ENCODE assay signal across 21 mouse cellular contexts in the genomic region with DNA sequence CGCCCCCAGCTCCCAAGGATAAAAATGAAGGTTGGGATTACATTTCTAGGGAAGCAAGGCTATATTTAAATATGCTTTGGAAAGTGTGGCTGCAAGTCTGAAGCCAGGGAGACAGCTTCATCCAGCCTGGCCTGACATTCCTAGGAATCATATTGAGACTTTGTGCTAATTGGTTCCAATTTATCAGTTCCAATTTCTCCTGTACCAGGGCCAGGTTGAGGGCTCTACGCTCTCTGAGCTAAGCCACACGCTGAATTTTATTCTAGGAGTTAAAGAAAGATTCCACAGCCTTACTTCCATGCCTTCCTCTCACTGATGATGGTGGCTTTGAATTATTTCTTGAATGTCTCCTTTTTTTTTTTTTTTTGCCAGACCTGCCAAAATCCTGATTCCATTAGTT. TPM values are rescaled to one million over a fixed set of nuclear protein-coding genes. Genes with fewer than 3 reads are reported as not detected.
"Had no signal": no experiment of that assay in that cellular context is flagged by ENCODE, and none has a peak within 500 bp of the region (broad histone marks: within the 10 kb centered on the region; RNA-seq: fewer than 3 reads in every experiment).

No protein-coding gene starts in this region.

- H3K9ac ChIP-seq: kidney, embryonic 15.5 days; liver, embryonic 13.5 days; midbrain, embryonic 12.5 days; midbrain, embryonic 15.5 days had no signal

- DNase-seq: kidney, postnatal 10 days; kidney, postnatal 36 days; layer of hippocampus, postnatal 36 days; liver, embryonic 13.5 days; lung, adult 2 months; lung, postnatal 14 days; thymus, adult 18-20 months; thymus, postnatal 36 days had no signal

- H3K9me3 ChIP-seq: kidney, embryonic 15.5 days; liver, embryonic 13.5 days; midbrain, embryonic 12.5 days; midbrain, embryonic 15.5 days; neural tube, embryonic 13.5 days had no signal

- H3K4me3 ChIP-seq: kidney, embryonic 15.5 days; left cerebral cortex, adult 2 months; liver, embryonic 13.5 days; midbrain, embryonic 12.5 days; midbrain, embryonic 15.5 days; myocyte; neural tube, embryonic 13.5 days had no signal

- H3K4me1 ChIP-seq: liver, embryonic 13.5 days had no signal

- H3K27me3 ChIP-seq: kidney, embryonic 15.5 days; liver, embryonic 13.5 days; midbrain, embryonic 15.5 days had no signal

- H3K27ac ChIP-seq: kidney, embryonic 15.5 days; left cerebral cortex, adult 2 months; liver, embryonic 13.5 days; midbrain, embryonic 12.5 days; neural tube, embryonic 13.5 days had no signal

- H3K36me3 ChIP-seq: kidney, embryonic 15.5 days; liver, embryonic 13.5 days; midbrain, embryonic 12.5 days; midbrain, embryonic 15.5 days; neural tube, embryonic 13.5 days had no signal

- ATAC-seq: midbrain, embryonic 15.5 days had no signal

- H3K4me2 ChIP-seq: liver, embryonic 13.5 days had no signal

RNA-seq across cellular contexts. Expression of gene Nog, which starts 15.6 kb away (rescaled TPM):
- total RNA-seq: liver, adult 2 months; megakaryocyte progenitor cell, adult 5-6 weeks; megakaryocyte-erythroid progenitor cell, adult 5-6 weeks; monocyte, adult 5-6 weeks; neutrophil, adult 5-6 weeks had no signal
- polyA plus RNA-seq: liver, adult 2 months; liver, embryonic 13.5 days; liver, embryonic 16.5 days; testis, adult 2 months had no signal
